Mouse (Mus musculus) heart, postnatal 10 days (tissue): ENCODE data around the gene Gm13272. TPM values are rescaled to one million over a fixed set of nuclear protein-coding genes. Genes with fewer than 3 reads are reported as not detected.
"Not testable (repeated sequence)": the region's sequence is repeated elsewhere in the genome, so short reads cannot be mapped to it uniquely, and the experiment has no call there.

ENCODE experiments used
- DNase-seq, 2 experiments: peaks; one replicate each; pipeline ENCODE4 v3.0.0; 2021
- intact Hi-C: fragments of 180-260 bp; cut with DNase I; formaldehyde crosslinking; loops from one replicate; pipeline ENCODE4 v1.15.1; 2025
- total RNA-seq, 2 experiments: library from RNA; stranded (reverse); gene quantifications; 2 replicates each; pipeline ENCODE4 v1.2.3; 2021

Gm13272 gene
- total RNA-seq = not detected

DNA sequence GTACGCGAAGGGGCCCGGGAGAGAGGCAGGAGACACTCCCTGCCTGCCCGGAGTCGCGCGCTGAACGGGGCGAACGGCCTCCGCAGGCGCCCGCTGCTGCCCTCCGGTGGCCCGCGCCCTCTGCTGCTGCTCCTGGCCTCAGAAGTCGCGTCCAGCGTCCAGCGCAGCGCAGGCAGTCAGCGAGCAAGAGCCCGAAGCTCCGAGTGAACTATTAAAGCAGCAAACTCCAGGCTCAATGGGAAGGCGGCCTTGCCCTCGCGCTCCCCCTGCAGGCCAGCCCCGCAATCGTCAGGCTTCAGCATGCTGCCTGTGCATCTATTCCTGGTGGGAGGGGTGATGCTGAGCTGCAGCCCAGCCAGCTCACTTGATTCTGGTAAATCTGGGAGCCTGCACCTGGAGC is at the start of gene Gm13272:
Gene Gm13272 (plus strand): TSS at position 301 of the 400 bp plus-strand sequence.
- DNase-seq, intact Hi-C loops: not testable (repeated sequence)

DNA sequence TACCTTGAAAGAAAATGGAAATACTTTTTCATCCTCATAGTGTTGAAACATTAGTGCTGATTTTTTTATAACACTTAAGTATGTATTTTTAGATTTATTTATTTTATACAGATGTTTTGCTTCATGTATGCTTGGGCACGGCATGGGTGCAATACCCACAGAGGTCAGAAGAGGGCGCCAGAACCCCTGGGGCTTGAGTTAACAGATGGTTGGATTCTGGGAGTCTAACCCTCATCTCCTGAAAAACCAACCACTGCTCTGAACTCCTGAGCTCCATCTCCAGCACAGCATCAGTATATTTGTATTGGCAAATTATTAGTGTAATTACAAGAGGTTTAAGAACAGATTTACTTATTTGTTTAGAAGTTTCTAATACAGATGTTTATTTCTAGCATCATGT is 41.2 kb upstream of the Gm13272 start:
- peak; percentile 70 to 82 for DNase-seq
- intact Hi-C loops = no loop called here

DNA sequence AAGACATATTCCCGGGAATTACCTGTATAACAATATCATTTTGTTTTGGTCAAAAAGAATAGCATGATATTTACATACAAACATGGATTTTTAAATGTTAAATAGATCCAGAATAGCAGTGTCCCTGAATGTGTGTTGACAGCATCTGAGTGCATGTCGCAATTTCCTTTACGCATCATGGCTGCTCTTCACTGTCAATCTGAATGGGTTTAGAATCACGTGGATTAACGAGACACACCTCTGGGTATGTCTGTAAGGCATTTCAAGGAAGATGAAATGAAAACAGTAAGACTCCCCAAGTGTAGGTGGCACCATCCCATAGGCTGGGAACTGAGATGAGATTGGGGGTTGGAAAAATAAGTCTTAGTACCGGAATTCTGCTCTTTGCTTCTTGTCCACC is 40.6 kb upstream of the Gm13272 start:
- intact Hi-C loops = no loop called here
- DNase-seq = no peak

DNA sequence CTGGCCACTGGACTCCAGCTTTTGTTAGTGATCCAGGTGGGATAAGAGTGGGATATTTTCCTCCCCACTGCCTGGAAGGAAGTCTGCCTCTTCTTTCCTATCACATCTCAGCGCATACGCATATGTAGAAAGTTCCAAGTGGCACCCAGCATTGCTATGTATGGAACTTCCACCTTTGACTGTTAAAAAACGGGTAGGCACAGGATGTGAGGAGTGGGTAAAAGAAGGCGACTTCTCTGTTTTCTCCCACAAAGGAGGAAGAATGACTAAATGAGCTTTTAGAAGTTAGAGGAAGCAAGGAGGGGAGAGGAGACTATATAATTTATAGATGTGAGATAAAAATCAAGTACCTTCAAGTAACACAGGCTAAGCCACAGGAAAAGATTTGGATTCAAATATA is 38.2 kb upstream of the Gm13272 start:
- intact Hi-C loops = loop anchor here (2.0 kb wide), 1 partner anchor 15 kb away; no protein-coding TSS in a partner anchor
- no peak for DNase-seq

DNA sequence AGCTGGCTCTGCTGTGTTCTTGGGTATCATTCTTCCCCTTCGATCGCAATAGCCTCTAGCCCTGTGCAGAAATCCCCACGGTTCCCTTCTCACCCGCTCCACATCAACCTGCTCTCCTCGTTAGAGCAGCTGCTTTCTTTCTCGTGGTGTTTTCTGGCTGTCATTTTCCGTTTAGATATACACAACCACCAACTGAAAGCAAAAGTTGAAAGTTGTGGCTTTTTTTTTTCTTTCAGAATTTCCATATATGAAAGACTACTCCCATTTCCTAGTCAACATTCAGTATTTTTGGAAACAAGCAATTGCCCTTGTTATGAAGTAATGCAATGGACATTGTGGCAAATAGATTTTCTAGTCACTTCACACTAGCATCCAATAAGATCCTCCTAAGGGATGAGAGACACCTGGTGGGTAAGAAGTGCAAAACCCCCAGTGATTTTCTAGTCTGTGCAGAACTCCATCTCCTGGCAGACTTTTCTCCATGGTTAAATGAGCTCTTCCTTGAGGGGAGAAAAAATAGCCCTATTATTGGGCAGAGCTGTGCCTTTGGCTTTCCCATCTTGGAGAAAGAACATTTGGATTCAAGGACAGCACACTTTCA is 36.8 kb upstream of the Gm13272 start:
- no peak for DNase-seq
- intact Hi-C loops = no loop called here

DNA sequence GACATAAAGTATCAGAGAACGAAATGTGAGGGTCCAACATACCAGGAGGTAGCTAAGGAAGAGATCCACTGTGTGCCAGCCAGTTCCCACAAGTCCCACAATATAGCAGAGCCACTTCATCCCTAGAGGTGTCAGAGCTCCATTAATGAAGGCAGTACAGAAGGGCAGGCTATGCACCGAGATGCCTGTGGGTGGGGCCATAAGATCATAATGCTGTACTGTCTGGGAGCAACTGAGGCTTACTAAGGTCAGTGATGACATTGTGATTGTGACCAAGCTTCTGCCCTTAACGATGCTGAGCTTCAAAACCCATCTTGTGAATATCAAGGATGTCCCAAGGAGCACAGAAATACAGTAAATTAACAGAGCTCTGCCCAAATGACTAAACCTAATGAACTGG is 35.4 kb upstream of the Gm13272 start:
- intact Hi-C loops = no loop called here
- no peak for DNase-seq

DNA sequence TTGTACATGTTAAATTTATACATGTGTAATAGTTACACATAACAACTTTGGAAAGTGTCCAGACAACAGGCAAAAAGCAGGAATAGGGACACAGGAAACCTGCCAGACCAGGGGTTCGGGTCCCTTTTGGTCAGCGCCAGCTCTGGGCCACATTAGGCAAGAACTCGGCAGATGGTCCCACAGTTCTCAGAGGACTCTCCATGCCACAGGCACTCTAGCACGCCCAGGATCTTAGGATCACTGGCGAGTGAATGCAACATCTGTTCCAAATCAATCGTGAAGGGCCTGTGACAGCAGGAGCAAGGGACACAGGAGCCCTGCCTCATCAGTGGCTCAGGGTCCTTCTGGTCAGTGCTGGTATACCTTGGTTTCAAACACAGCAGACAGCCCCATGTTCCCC is 29.7 kb upstream of the Gm13272 start:
- intact Hi-C loops = no loop called here
- no peak for DNase-seq

DNA sequence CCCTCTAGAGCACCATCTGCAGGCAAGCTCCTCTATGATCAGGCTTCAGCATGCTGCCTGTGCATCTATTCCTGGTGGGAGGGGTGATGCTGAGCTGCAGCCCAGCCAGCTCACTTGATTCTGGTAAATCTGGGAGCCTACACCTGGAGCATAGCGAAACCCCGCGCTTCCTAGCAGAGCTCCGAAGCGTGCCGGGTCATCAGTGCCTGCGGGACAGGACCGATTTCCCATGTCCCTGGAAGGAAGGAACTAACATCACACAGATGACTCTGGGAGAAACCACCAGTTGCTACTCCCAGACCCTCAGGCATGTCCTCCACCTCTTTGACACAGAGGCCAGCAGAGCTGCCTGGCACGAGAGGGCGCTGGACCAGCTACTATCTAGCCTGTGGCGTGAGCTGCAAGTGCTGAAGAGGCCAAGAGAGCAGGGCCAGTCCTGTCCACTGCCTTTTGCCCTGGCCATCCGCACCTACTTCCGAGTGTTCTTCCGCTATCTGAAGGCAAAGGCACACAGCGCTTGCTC is 24.8 kb upstream of the Gm13272 start, which contains the start of gene Gm13271:
Gene Gm13271 (plus strand): TSS at position 51 of the 523 bp plus-strand sequence.
- peak; percentile 71 to 80 for DNase-seq
- intact Hi-C loops = loop anchor here (2.0 kb wide), 1 partner anchor 58 kb away; no protein-coding TSS in a partner anchor

DNA sequence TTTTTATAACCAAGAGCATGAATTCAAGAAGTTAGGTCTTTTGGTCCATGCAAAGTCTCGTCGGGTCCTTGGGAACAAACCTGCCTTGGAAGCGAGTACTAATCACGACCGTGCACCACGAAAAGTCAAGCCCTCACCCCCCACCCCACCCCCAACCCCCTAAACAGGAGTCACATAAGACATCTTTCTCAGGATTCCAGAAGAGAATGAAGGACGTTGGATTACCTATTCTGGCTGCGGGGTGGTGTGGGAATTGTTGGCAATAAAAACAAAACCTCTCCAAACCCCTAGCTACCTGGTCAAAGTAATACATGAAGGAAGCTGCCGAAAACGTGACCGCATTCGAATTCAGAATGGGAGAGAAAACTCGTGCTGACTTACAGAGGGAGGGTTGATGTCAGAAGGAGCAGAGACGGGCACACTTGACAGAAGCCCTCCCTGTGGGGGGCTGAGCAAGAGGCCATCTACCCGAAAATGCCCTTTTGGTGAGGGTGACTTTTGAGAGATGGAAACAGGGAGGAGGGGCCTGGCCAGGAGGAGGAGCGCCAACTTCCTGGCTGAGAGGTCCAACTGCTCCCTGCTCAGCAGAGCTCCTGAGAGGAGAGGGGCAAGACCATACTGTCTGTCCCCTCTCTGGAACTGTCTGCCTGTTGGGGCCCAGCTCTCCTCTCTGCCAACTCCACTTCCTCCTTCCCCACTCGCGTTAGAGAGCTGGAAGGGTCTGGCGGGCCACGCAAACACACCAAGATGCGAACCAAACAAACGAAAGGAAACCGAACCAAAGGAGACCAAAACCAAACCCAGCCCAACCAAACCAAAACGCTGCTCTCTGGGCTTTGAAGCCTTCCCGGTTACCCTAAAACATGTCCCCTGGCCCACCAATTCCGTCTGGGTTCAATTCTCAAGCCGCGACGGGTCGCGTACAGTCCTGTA is 22.8 kb upstream of the Gm13272 start:
- intact Hi-C loops = loop anchor here (2.0 kb wide), 1 partner anchor 16 kb away; no protein-coding TSS in a partner anchor
- peak; percentile 12 to 52 for DNase-seq

DNA sequence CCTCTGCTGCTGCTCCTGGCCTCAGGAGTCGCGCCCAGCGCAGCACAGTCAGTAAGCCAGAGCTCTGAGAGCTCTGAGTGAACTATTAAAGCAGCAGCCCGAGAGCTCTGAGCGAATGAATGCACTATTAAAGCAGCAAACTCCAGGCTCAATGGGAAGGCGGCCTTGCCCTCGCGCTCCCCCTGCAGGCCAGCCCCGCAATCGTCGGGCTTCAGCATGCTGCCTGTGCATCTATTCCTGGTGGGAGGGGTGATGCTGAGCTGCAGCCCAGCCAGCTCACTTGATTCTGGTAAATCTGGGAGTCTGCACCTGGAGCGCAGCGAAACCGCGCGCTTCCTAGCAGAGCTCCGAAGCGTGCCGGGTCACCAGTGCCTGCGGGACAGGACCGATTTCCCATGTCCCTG is 22.0 kb upstream of the Gm13272 start:
- intact Hi-C loops = loop anchor here (2.0 kb wide), 1 partner anchor 17 kb away; no protein-coding TSS in a partner anchor
- peak; percentile 93 to 94 for DNase-seq

DNA sequence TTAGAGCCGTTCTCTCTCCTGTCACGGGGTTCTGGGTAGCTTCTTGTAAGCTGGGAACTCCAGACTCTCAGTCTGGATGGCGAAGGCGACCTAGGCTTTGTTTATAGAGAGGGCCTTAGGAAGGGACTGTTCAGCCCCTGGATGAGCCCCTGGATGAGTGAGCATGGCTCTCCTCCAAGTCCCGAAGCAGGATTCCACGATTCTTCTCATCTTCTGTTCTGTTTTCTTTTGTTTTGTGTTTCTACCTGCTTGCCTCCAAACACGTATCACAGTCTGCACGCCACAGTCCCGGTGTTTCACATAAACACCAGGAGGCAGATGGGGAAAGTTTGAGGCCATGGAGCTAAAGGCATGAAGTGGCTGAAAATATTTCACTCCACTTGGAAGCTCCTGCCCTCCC is 20.9 kb upstream of the Gm13272 start:
- intact Hi-C loops = not testable (repeated sequence)
- DNase-seq = peak in 1 of 2 experiments; percentile 4

DNA sequence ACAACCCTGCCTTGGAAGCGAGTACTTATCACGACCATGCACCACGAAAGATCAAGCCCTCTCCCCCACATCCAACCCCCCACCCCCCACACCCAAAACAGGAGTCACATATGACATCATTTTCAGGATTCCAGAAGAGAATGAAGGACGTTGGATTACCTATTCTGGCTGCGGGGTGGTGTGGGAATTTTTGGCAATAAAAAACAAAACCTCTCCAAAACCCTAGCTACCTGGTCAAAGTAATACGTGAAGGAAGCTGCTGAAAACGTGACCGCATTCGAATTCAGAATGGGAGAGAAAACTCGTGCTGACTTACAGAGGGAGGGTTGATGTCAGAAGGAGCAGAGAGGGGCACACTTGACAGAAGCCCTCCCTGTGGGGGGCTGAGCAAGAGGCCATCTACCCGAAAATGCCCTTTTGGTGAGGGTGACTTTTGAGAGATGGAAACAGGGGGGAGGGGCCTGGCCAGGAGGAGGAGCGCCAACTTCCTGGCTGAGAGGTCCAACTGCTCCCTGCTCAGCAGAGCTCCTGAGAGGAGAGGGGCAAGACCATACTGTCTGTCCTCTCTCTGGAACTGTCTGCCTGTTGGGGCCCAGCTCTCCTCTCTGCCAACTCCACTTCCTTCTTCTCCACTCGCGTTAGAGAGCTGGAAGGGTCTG is 19.9 kb upstream of the Gm13272 start, which contains the start of gene Gm13283:
Gene Gm13283 (plus strand): TSS at position 510 of the 659 bp plus-strand sequence.
- peak; percentile 42 to 56 for DNase-seq
- intact Hi-C loops = not testable (repeated sequence)

DNA sequence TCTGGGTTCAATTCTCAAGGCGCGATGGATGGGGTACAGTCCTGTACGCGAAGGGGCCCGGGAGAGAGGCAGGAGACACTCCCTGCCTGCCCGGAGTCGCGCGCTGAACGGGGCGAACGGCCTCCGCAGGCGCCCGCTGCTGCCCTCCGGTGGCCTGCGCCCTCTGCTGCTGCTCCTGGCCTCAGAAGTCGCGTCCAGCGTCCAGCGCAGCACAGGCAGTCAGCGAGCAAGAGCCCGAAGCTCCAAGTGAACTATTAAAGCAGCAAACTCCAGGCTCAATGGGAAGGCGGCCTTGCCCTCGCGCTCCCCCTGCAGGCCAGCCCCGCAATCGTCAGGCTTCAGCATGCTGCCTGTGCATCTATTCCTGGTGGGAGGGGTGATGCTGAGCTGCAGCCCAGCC is 19.2 kb upstream of the Gm13272 start:
- DNase-seq = peak; percentile 77 to 88
- intact Hi-C loops = not testable (repeated sequence)

DNA sequence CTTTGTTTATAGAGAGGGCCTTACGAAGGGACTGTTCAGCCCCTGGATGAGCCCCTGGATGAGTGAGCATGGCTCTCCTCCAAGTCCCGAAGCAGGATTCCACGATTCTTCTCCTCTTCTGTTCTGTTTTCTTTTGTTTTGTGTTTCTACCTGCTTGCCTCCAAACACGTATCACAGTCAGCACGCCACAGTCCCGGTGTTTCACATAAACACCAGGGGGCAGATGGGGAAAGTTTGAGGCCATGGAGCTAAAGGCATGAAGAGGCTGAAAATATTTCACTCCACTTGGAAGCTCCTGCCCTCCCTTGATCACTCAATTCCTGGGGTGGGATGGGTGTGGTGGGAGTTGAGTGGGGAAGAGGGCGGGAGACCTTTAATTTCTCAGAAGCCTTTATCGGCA is 17.9 kb upstream of the Gm13272 start:
- intact Hi-C loops = not testable (repeated sequence)
- peak; percentile 76 to 77 for DNase-seq

DNA sequence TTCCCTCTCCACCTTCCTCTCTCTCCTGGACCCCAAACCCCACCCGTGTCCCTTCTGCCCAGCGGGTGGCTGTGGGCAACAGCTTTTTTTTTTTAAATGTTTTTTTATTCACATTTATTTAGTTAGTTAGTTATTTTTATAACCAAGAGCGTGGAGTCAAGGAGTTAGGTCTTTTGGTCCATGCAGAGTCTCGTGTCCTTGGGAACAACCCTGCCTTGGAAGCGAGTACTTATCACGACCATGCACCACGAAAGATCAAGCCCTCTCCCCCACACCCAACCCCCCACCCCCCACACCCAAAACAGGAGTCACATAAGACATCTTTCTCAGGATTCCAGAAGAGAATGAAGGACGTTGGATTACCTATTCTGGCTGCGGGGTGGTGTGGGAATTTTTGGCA is 17.3 kb upstream of the Gm13272 start:
- peak; percentile 19 to 21 for DNase-seq
- intact Hi-C loops = not testable (repeated sequence)

DNA sequence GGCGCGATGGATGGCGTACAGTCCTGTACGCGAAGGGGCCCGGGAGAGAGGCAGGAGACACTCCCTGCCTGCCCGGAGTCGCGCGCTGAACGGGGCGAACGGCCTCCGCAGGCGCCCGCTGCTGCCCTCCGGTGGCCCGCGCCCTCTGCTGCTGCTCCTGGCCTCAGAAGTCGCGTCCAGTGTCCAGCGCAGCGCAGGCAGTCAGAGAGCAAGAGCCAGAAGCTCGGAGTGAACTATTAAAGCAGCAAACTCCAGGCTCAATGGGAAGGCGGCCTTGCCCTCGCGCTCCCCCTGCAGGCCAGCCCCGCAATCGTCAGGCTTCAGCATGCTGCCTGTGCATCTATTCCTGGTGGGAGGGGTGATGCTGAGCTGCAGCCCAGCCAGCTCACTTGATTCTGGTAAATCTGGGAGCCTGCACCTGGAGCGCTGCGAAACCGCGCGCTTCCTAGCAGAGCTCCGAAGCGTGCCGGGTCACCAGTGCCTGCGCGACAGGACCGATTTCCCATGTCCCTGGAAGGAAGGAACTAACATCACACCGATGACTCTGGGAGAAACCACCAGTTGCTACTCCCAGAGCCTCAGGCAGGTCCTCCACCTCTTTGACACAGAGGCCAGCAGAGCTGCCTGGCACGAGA is 16.1 kb upstream of the Gm13272 start:
- DNase-seq = peak; percentile 67 to 70
- intact Hi-C loops = not testable (repeated sequence)

DNA sequence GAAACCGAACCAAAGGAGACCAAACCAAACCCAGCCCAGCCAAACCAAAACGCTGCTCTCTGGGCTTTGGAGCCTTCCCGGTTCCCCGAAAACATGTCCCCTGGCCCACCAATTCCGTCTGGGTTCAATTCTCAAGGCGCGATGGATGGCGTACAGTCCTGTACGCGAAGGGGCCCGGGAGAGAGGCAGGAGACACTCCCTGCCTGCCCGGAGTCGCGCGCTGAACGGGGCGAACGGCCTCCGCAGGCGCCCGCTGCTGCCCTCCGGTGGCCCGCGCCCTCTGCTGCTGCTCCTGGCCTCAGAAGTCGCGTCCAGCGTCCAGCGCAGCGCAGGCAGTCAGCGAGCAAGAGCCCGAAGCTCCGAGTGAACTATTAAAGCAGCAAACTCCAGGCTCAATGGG is 6.1 kb upstream of the Gm13272 start, which contains the start of gene Gm13290:
Gene Gm13290 (plus strand): TSS at position 301 of the 400 bp plus-strand sequence.
- intact Hi-C loops, DNase-seq: not testable (repeated sequence)

DNA sequence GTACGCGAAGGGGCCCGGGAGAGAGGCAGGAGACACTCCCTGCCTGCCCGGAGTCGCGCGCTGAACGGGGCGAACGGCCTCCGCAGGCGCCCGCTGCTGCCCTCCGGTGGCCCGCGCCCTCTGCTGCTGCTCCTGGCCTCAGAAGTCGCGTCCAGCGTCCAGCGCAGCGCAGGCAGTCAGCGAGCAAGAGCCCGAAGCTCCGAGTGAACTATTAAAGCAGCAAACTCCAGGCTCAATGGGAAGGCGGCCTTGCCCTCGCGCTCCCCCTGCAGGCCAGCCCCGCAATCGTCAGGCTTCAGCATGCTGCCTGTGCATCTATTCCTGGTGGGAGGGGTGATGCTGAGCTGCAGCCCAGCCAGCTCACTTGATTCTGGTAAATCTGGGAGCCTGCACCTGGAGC is 3.0 kb upstream of the Gm13272 start, which contains the start of gene Gm13289:
Gene Gm13289 (plus strand): TSS at position 301 of the 400 bp plus-strand sequence.
- DNase-seq, intact Hi-C loops: not testable (repeated sequence)

DNA sequence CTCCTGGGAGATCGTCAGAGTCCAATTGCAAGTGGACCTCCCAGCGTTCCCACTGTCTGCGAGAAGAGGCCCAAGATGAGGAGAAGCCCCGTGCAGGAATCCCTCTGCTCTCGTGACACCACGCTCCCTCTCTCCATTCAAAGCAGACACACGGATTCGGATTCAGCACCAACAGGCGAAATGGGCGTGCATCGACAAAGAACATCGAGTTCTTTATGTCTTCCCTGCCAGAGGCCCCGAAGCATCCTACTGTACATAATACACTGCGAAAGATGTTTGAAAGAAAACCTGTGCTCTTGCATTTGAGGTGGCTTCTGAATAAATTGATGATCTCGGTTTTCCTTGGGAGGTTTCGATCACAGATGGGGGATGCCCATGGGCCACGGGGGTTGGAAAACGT is 670 bp downstream of the Gm13272 start:
- intact Hi-C loops = not testable (repeated sequence)
- DNase-seq = peak in 1 of 2 experiments; percentile 6

DNA sequence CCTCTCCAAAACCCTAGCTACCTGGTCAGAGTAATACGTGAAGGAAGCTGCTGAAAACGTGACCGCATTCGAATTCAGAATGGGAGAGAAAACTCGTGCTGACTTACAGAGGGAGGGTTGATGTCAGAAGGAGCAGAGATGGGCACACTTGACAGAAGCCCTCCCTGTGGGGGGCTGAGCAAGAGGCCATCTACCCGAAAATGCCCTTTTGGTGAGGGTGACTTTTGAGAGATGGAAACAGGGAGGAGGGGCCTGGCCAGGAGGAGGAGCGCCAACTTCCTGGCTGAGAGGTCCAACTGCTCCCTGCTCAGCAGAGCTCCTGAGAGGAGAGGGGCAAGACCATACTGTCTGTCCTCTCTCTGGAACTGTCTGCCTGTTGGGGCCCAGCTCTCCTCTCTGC is 2.2 kb downstream of the Gm13272 start, which contains the start of gene Ifnz:
Gene Ifnz (plus strand): TSS at position 301 of the 400 bp plus-strand sequence.
- intact Hi-C loops, DNase-seq: not testable (repeated sequence)
